Mouse (Mus musculus): ENCODE results near the gene Clec3a. TPM values are rescaled to one million over a fixed set of nuclear protein-coding genes. Genes with fewer than 3 reads are reported as not detected.

Gene Clec3a
- polyA plus RNA-seq, 1 experiment from 2014 or later = not detected

GRCm38 (mm10) chr8:114401679-114402078 lies 16.2 kb upstream of the Clec3a start:
- Histone ChIP-seq H3K9ac (ENCODE audit: low read length) (no peak overlapping the region), H3K27me3 (replicated peaks; ENCODE audit: control insufficient read depth, insufficient read depth, low read length) (no peaks in the 10 kb centered on the region), H3K4me2 (ENCODE audit: low read length) (no peak overlapping the region), H3K9me3 (ENCODE audit: control insufficient read depth, low read length) (no peaks in the 10 kb centered on the region), H3K27ac (ENCODE audit: low read depth) (no peak overlapping the region), H3K36me3 (ENCODE audit: control insufficient read depth, insufficient read depth, low read length) (no peaks in the 10 kb centered on the region), H3K4me1 (replicated peaks; ENCODE audit: control insufficient read depth, insufficient read depth, low read length) (no peaks in the 10 kb centered on the region), H3K4me3 (ENCODE audit: low read depth, low read length) (no peak overlapping the region)
- ATAC-seq (replicated peaks; ENCODE audit: low FRiP score, low TSS enrichment, low read depth) (no peak), DNase-seq (ENCODE audit: low spot score) (no peak)
- WGBS = 75% methylated on average over 7 of the region's 7 CpGs

GRCm38 (mm10) chr8:114411421-114411820 lies 6.5 kb upstream of the Clec3a start:
- Histone ChIP-seq H3K9me3 (ENCODE audit: control insufficient read depth, low read length) (no peaks in the 10 kb centered on the region), H3K4me2 (ENCODE audit: low read length) (no peak overlapping the region), H3K27me3 (replicated peaks; ENCODE audit: control insufficient read depth, insufficient read depth, low read length) (no peaks in the 10 kb centered on the region), H3K27ac (ENCODE audit: low read depth) (no peak overlapping the region), H3K36me3 (ENCODE audit: control insufficient read depth, insufficient read depth, low read length) (no peaks in the 10 kb centered on the region), H3K9ac (ENCODE audit: low read length) (no peak overlapping the region), H3K4me3 (ENCODE audit: low read depth, low read length) (no peak overlapping the region), H3K4me1 (replicated peaks; ENCODE audit: control insufficient read depth, insufficient read depth, low read length) (no peaks in the 10 kb centered on the region)
- 68% methylated on average over 3 of the region's 3 CpGs for WGBS
- no peak for DNase-seq (ENCODE audit: low spot score)
- ATAC-seq (replicated peaks; ENCODE audit: low FRiP score, low TSS enrichment, low read depth) = no peak

- Histone ChIP-seq H3K9ac (ENCODE audit: low read length) (no peak overlapping the region), H3K4me3 (ENCODE audit: low read depth, low read length) (no peak overlapping the region), H3K36me3 (ENCODE audit: control insufficient read depth, insufficient read depth, low read length) (no peaks in the 10 kb centered on the region), H3K4me2 (ENCODE audit: low read length) (no peak overlapping the region), H3K27me3 (replicated peaks; ENCODE audit: control insufficient read depth, insufficient read depth, low read length) (no peaks in the 10 kb centered on the region), H3K27ac (ENCODE audit: low read depth) (no peak overlapping the region), H3K4me1 (replicated peaks; ENCODE audit: control insufficient read depth, insufficient read depth, low read length) (no peaks in the 10 kb centered on the region), H3K9me3 (ENCODE audit: control insufficient read depth, low read length) (no peaks in the 10 kb centered on the region)
- WGBS = 82% methylated on average over 5 of the region's 5 CpGs
- DNase-seq (ENCODE audit: low spot score) (no peak), ATAC-seq (replicated peaks; ENCODE audit: low FRiP score, low TSS enrichment, low read depth) (no peak)
Measured at GRCm38 (mm10) chr8:114418486-114418885, 600 bp downstream of the Clec3a start.

- ATAC-seq (replicated peaks; ENCODE audit: low FRiP score, low TSS enrichment, low read depth) = no peak
- H3K9me3 ChIP-seq (ENCODE audit: control insufficient read depth, low read length) = no peaks in the 10 kb centered on the region
- H3K4me1 ChIP-seq (replicated peaks; ENCODE audit: control insufficient read depth, insufficient read depth, low read length) = no peaks in the 10 kb centered on the region
- H3K27ac ChIP-seq (ENCODE audit: low read depth) = no peak overlapping the region
- DNase-seq (ENCODE audit: low spot score) = no peak
- H3K27me3 ChIP-seq (replicated peaks; ENCODE audit: control insufficient read depth, insufficient read depth, low read length) = no peaks in the 10 kb centered on the region
- WGBS = 58% methylated on average over 6 of the region's 6 CpGs
- no peaks in the 10 kb centered on the region for H3K36me3 ChIP-seq (ENCODE audit: control insufficient read depth, insufficient read depth, low read length)
- H3K4me3 ChIP-seq (ENCODE audit: low read depth, low read length) = no peak overlapping the region
- no peak overlapping the region for H3K9ac ChIP-seq (ENCODE audit: low read length)
- H3K4me2 ChIP-seq (ENCODE audit: low read length) = no peak overlapping the region
Measured at GRCm38 (mm10) chr8:114418904-114419303, 1.0 kb downstream of the Clec3a start.

- H3K36me3 ChIP-seq (ENCODE audit: control insufficient read depth, insufficient read depth, low read length) = no peaks in the 10 kb centered on the region
- no peak for DNase-seq (ENCODE audit: low spot score)
- no peak overlapping the region for H3K9ac ChIP-seq (ENCODE audit: low read length)
- H3K4me1 ChIP-seq (replicated peaks; ENCODE audit: control insufficient read depth, insufficient read depth, low read length) = no peaks in the 10 kb centered on the region
- H3K4me2 ChIP-seq (ENCODE audit: low read length) = no peak overlapping the region
- H3K9me3 ChIP-seq (ENCODE audit: control insufficient read depth, low read length) = no peaks in the 10 kb centered on the region
- no peak for ATAC-seq (replicated peaks; ENCODE audit: low FRiP score, low TSS enrichment, low read depth)
- no peaks in the 10 kb centered on the region for H3K27me3 ChIP-seq (replicated peaks; ENCODE audit: control insufficient read depth, insufficient read depth, low read length)
- WGBS = 79% methylated on average over 4 of the region's 4 CpGs
- H3K27ac ChIP-seq (ENCODE audit: low read depth) = no peak overlapping the region
- no peak overlapping the region for H3K4me3 ChIP-seq (ENCODE audit: low read depth, low read length)
Measured at GRCm38 (mm10) chr8:114421544-114421943, 3.7 kb downstream of the Clec3a start.

GRCm38 (mm10) chr8:114438236-114438635 lies 20.4 kb downstream of the Clec3a start:
- Histone ChIP-seq H3K9ac (ENCODE audit: low read length) (no peak overlapping the region), H3K9me3 (ENCODE audit: control insufficient read depth, low read length) (no peaks in the 10 kb centered on the region), H3K4me3 (ENCODE audit: low read depth, low read length) (no peak overlapping the region), H3K36me3 (ENCODE audit: control insufficient read depth, insufficient read depth, low read length) (no peaks in the 10 kb centered on the region), H3K27me3 (replicated peaks; ENCODE audit: control insufficient read depth, insufficient read depth, low read length) (no peaks in the 10 kb centered on the region), H3K4me2 (ENCODE audit: low read length) (no peak overlapping the region), H3K27ac (ENCODE audit: low read depth) (no peak overlapping the region), H3K4me1 (replicated peaks; ENCODE audit: control insufficient read depth, insufficient read depth, low read length) (peaks cover 7% of the 10 kb centered on the region; the same call in 1 of the 2 replicates)
- peak; percentile 79 for DNase-seq (ENCODE audit: low spot score)
- ATAC-seq (replicated peaks; ENCODE audit: low FRiP score, low TSS enrichment, low read depth) = no peak
- WGBS = 9% methylated on average over 6 of the region's 6 CpGs

- WGBS = under 1% methylated on average over 53 of the region's 54 CpGs
- Histone ChIP-seq H3K9me3 (ENCODE audit: control insufficient read depth, low read length) (no peaks in the 10 kb centered on the region), H3K4me3 (ENCODE audit: low read depth, low read length) (peak within 1 kb of the TSS; percentile 57), H3K27ac (ENCODE audit: low read depth) (peak within 1 kb of the TSS; percentile 19; the same call in 1 of the 2 replicates), H3K27me3 (replicated peaks; ENCODE audit: control insufficient read depth, insufficient read depth, low read length) (no peaks in the 10 kb centered on the region), H3K36me3 (ENCODE audit: control insufficient read depth, insufficient read depth, low read length) (no peaks in the 10 kb centered on the region), H3K4me1 (replicated peaks; ENCODE audit: control insufficient read depth, insufficient read depth, low read length) (peaks cover 7% of the 10 kb centered on the region; the same call in 1 of the 2 replicates), H3K9ac (ENCODE audit: low read length) (peak within 1 kb of the TSS; percentile 42), H3K4me2 (ENCODE audit: low read length) (peak within 1 kb of the TSS; percentile 52)
- DNase-seq (ENCODE audit: low spot score) = peak; percentile 100
- peak; percentile 98 for ATAC-seq (replicated peaks; ENCODE audit: low FRiP score, low TSS enrichment, low read depth)
Measured at GRCm38 (mm10) chr8:114439334-114440204, 21.7 kb downstream of the Clec3a start, which contains the start of gene Wwox. Gene Wwox (plus strand): TSS chr8:114439655.

GRCm38 (mm10) chr8:114440205-114440589 lies 22.3 kb downstream of the Clec3a start:
- DNase-seq (ENCODE audit: low spot score) (no peak), ATAC-seq (replicated peaks; ENCODE audit: low FRiP score, low TSS enrichment, low read depth) (no peak)
- 28% methylated on average over 5 of the region's 5 CpGs for WGBS
- 0 out of 2 replicates have a peak, but pooled peaks cover 3% of the 10 kb centered on the region for H3K36me3 ChIP-seq (ENCODE audit: control insufficient read depth, insufficient read depth, low read length)
- no peaks in the 10 kb centered on the region for H3K27me3 ChIP-seq (replicated peaks; ENCODE audit: control insufficient read depth, insufficient read depth, low read length)
- no peaks in the 10 kb centered on the region for H3K9me3 ChIP-seq (ENCODE audit: control insufficient read depth, low read length)
- H3K9ac ChIP-seq (ENCODE audit: low read length) = peak overlapping the region; percentile 42
- peak overlapping the region; percentile 52 for H3K4me2 ChIP-seq (ENCODE audit: low read length)
- peaks cover 7% of the 10 kb centered on the region; the same call in 1 of the 2 replicates for H3K4me1 ChIP-seq (replicated peaks; ENCODE audit: control insufficient read depth, insufficient read depth, low read length)
- peak overlapping the region; percentile 57 for H3K4me3 ChIP-seq (ENCODE audit: low read depth, low read length)
- peak overlapping the region; percentile 19; the same call in 1 of the 2 replicates for H3K27ac ChIP-seq (ENCODE audit: low read depth)
